Mouse (Mus musculus) MN1 (cell line): ENCODE data around the gene Snapc2.

Experiments used
- DNase-seq: peaks from one replicate; pipeline ENCODE4 v3.0.0-alpha.2; 2016; ENCODE audit warnings: low spot score

The Snapc2 gene

GRCm38 (mm10) chr8:4252934-4253841 lies at the start of gene Snapc2:
TSS of gene Snapc2 (plus strand) at chr8:4253080.
- peak; percentile 99 for DNase-seq

- no peak for DNase-seq
Observed at GRCm38 (mm10) chr8:4205246-4206123, 47.4 kb upstream of the Snapc2 start.

GRCm38 (mm10) chr8:4206182-4207015 lies 46.5 kb upstream of the Snapc2 start:
- no peak for DNase-seq

- no peak for DNase-seq
Observed at GRCm38 (mm10) chr8:4207016-4207350, 45.9 kb upstream of the Snapc2 start.

GRCm38 (mm10) chr8:4211097-4211496 lies 41.8 kb upstream of the Snapc2 start:
- DNase-seq, result no peak

- DNase-seq, result no peak
Observed at GRCm38 (mm10) chr8:4212809-4213209, 40.1 kb upstream of the Snapc2 start.

GRCm38 (mm10) chr8:4213210-4214005 lies 39.5 kb upstream of the Snapc2 start:
- DNase-seq, result no peak

- no peak for DNase-seq
Observed at GRCm38 (mm10) chr8:4214006-4214980, 38.6 kb upstream of the Snapc2 start.

GRCm38 (mm10) chr8:4216296-4216695 lies 36.6 kb upstream of the Snapc2 start:
- no peak for DNase-seq

- peak; percentile 61 for DNase-seq
Observed at GRCm38 (mm10) chr8:4216791-4217621, 35.9 kb upstream of the Snapc2 start, which contains the start of gene Prr36. TSS of gene Prr36 (minus strand) at chr8:4217459.

GRCm38 (mm10) chr8:4219617-4220016 lies 33.3 kb upstream of the Snapc2 start:
- no peak for DNase-seq

- no peak for DNase-seq
Observed at GRCm38 (mm10) chr8:4222059-4222458, 30.8 kb upstream of the Snapc2 start.

- DNase-seq, result no peak
Observed at GRCm38 (mm10) chr8:4226323-4226722, 26.6 kb upstream of the Snapc2 start.

GRCm38 (mm10) chr8:4226739-4227347 lies 26.0 kb upstream of the Snapc2 start, which contains the start of gene Lrrc8e:
TSS of gene Lrrc8e (plus strand) at chr8:4226827.
- no peak for DNase-seq

GRCm38 (mm10) chr8:4227919-4228318 lies 25.0 kb upstream of the Snapc2 start:
- DNase-seq, result no peak

GRCm38 (mm10) chr8:4229784-4230183 lies 23.1 kb upstream of the Snapc2 start:
- no peak for DNase-seq

- no peak for DNase-seq
Observed at GRCm38 (mm10) chr8:4230612-4231351, 22.1 kb upstream of the Snapc2 start.
